Comparison of ENCODE assay signal across 9 mouse cellular contexts in the genomic region with DNA sequence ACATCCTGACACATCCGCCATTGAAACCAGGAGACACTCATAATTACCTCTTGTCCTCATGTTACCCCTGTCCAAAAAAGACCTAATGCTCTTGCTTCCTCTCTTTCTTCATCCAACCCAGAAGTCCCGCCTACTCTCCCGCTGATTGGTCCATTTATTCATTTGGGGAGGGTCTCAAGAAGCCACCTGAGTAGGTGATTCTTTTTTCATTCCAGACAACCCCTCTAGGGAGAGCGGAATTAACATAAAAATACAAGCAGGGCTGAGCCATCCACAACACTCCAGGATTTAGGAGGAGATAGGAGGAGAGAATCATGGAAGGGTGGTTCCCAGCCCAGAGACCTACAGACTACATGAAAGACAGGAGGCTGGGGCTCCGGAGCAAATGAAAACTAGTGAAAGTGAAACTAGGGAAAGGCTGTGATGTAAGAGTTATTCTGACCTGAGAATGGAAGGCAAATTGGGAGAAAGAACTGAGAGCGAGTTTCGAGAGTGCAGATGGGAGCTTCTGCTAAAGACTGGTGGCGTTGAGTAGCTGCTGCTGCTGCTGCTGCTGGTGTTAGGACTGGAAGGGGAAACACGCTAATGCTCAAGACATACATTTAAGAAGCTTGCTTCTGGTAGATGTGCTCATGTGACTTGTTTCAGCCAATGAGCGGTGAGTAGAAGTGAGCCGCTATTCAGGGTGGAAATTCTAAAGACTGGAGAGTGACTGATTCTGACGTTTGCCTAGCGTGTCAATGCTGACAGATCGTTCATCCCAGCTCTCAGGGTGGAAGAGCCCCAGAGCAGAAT. TPM values are rescaled to one million over a fixed set of nuclear protein-coding genes. Genes with fewer than 3 reads are reported as not detected.
A peak's percentile ranks its signal among the peaks of the same experiment; 100 is the strongest.
DNase-seq lines count a peak whose midpoint lies in the region; ATAC-seq lines count a peak whose summit lies in the region.
"Had no signal": no experiment of that assay in that cellular context is flagged by ENCODE, and none has a peak within 500 bp of the region (broad histone marks: within the 10 kb centered on the region; RNA-seq: fewer than 3 reads in every experiment).

No protein-coding gene starts in this region.

- peak overlapping the region; percentile 7; the same call in 1 of the 2 replicates for H3K4me2 ChIP-seq in limb, embryonic 15.5 days
- no peak overlapping the region for H3K4me2 ChIP-seq in midbrain, embryonic 14.5 days (ENCODE audit: low read length)
- H3K4me2 ChIP-seq: embryonic facial prominence, embryonic 12.5 days had no signal

- H3K9me3 ChIP-seq in megakaryocyte, embryonic 14.5 days: 0 out of 2 replicates have a peak, but pooled peaks cover 12% of the 10 kb centered on the region
- H3K9me3 ChIP-seq in limb, embryonic 15.5 days: no peaks in the 10 kb centered on the region
- H3K9me3 ChIP-seq in midbrain, embryonic 14.5 days (ENCODE audit: control insufficient read depth, low read length): no peaks in the 10 kb centered on the region
- H3K9me3 ChIP-seq: embryonic facial prominence, embryonic 12.5 days had no signal

- ATAC-seq in megakaryocyte, adult 5-6 weeks (ENCODE audit: poor library complexity, severe bottlenecking): no peak
- no peak for ATAC-seq in limb, embryonic 15.5 days (ENCODE audit: insufficient number of reproducible peaks, low FRiP score, low TSS enrichment, low read depth)
- no peak for ATAC-seq in midbrain, embryonic 14.5 days (ENCODE audit: low FRiP score, low TSS enrichment)

- WGBS in limb, embryonic 15.5 days: 66% methylated on average over 14 of the region's 14 CpGs
- 73% methylated on average over 14 of the region's 14 CpGs for WGBS in midbrain, embryonic 14.5 days

- peak overlapping the region; percentile 80 for H3K4me3 ChIP-seq in megakaryocyte, embryonic 14.5 days (replicated peaks)
- no peak overlapping the region for H3K4me3 ChIP-seq in limb, embryonic 15.5 days
- no peak overlapping the region for H3K4me3 ChIP-seq in midbrain, embryonic 14.5 days (replicated peaks; ENCODE audit: low read depth, low read length)
- H3K4me3 ChIP-seq: embryonic facial prominence, embryonic 12.5 days had no signal

- no peaks in the 10 kb centered on the region for H3K27me3 ChIP-seq in megakaryocyte, embryonic 14.5 days (replicated peaks)
- no peaks in the 10 kb centered on the region for H3K27me3 ChIP-seq in limb, embryonic 15.5 days
- no peaks in the 10 kb centered on the region for H3K27me3 ChIP-seq in midbrain, embryonic 14.5 days (ENCODE audit: control insufficient read depth, insufficient read depth, low read length)
- H3K27me3 ChIP-seq: embryonic facial prominence, embryonic 12.5 days had no signal

- H3K36me3 ChIP-seq in megakaryocyte, embryonic 14.5 days (replicated peaks; ENCODE audit: low read length): no peaks in the 10 kb centered on the region
- no peaks in the 10 kb centered on the region for H3K36me3 ChIP-seq in limb, embryonic 15.5 days
- no peaks in the 10 kb centered on the region for H3K36me3 ChIP-seq in midbrain, embryonic 14.5 days (ENCODE audit: control insufficient read depth, insufficient read depth, low read length)
- H3K36me3 ChIP-seq: embryonic facial prominence, embryonic 12.5 days had no signal

- peak; percentile 4 to 41 for DNase-seq in adrenal gland, adult (ENCODE audit: inconsistent age in 2 of 2, low spot score in 1 of 2)
- DNase-seq in adrenal gland, postnatal 25 days: no peak
- DNase-seq in thymus, postnatal 4 days: peak; percentile 42
- no peak for DNase-seq in ovary, postnatal 36 days (ENCODE audit: low spot score)
- DNase-seq in midbrain, embryonic 14.5 days: no peak

- H3K9ac ChIP-seq in limb, embryonic 15.5 days: no peak overlapping the region
- no peak overlapping the region for H3K9ac ChIP-seq in midbrain, embryonic 14.5 days (replicated peaks; ENCODE audit: low read length)
- H3K9ac ChIP-seq: embryonic facial prominence, embryonic 12.5 days had no signal

- no peaks in the 10 kb centered on the region for H3K4me1 ChIP-seq in megakaryocyte, embryonic 14.5 days
- H3K4me1 ChIP-seq in limb, embryonic 15.5 days: peaks cover 3% of the 10 kb centered on the region; the same call in 1 of the 2 replicates
- no peaks in the 10 kb centered on the region for H3K4me1 ChIP-seq in midbrain, embryonic 14.5 days (ENCODE audit: control insufficient read depth, insufficient read depth, low read length)
- H3K4me1 ChIP-seq: embryonic facial prominence, embryonic 12.5 days had no signal

- H3K27ac ChIP-seq in limb, embryonic 15.5 days: no peak overlapping the region
- no peak overlapping the region for H3K27ac ChIP-seq in midbrain, embryonic 14.5 days (replicated peaks; ENCODE audit: low read depth, low read length)
- H3K27ac ChIP-seq: embryonic facial prominence, embryonic 12.5 days had no signal

RNA-seq across cellular contexts. Expression of gene Mmp2, which starts 55.0 kb away (rescaled TPM):
- total RNA-seq in adrenal gland, postnatal 25 days (2021): 16.8 TPM in 2 replicates
- 0.07 TPM in 1 of 2 replicates, not detected in the other for polyA plus RNA-seq in megakaryocyte, embryonic 14.5 days (2012; ENCODE audit: insufficient read depth, low replicate concordance)
- not detected in 2 replicates for total RNA-seq in megakaryocyte, adult 5-6 weeks (2015)
- total RNA-seq in megakaryocyte, adult 5-6 weeks (2017): not detected in 2 replicates
- 288 and 295 TPM in 2 replicates for polyA plus RNA-seq in limb, embryonic 15.5 days (2015; fragmentation: Nextera tagmentation; extraction: Ambion mirVana)
- 8.6 and 22.2 TPM in 2 replicates for polyA plus RNA-seq in midbrain, embryonic 14.5 days (2014; fragmentation: Nextera tagmentation; extraction: Ambion mirVana)

Comparison
In these comparisons a context has a peak if more than half of its experiments do, and no peak if none do; other contexts are left out.
1. DNase-seq: peak in adrenal gland, adult (2 of 2) and thymus, postnatal 4 days (single experiment); none in adrenal gland, postnatal 25 days (single experiment), ovary, postnatal 36 days (single experiment) and midbrain, embryonic 14.5 days (single experiment).